Mouse (Mus musculus) lung, embryonic 14.5 days (tissue): ENCODE data around the gene Gm12258. TPM values are rescaled to one million over a fixed set of nuclear protein-coding genes. Genes with fewer than 3 reads are reported as not detected.
"Not testable (repeated sequence)": the region's sequence is repeated elsewhere in the genome, so short reads cannot be mapped to it uniquely, and the experiment has no call there.

Experiments
- ATAC-seq: fragments of 200-750 bp; cut with Nextera tagmentation; 2 replicates; pipeline ENCODE4 v1.8.0; 2017; ENCODE audit warnings: mild to moderate bottlenecking, moderate TSS enrichment, moderate library complexity; ENCODE audit not compliant: insufficient read depth
- DNase-seq: peaks from one replicate; pipeline ENCODE4 v3.0.0-alpha.2; 2015
- H3K27ac ChIP-seq: fragments of 300-500 bp; sonication (generic); 2 replicates; pipeline ENCODE4 v1.5.1; 2014; ENCODE audit warnings: low read depth, mild to moderate bottlenecking, moderate library complexity
- H3K27me3 ChIP-seq: fragments of 300-500 bp; sonication (generic); 2 replicates; pipeline ENCODE4 v1.6.1; 2014; ENCODE audit warnings: low read length, control low read depth; ENCODE audit not compliant: insufficient read depth
- H3K36me3 ChIP-seq: fragments of 300-500 bp; sonication (generic); 2 replicates; pipeline ENCODE4 v1.6.1; 2014; ENCODE audit warnings: control low read depth; ENCODE audit not compliant: insufficient read depth
- H3K4me1 ChIP-seq: fragments of 300-500 bp; sonication (generic); 2 replicates; pipeline ENCODE4 v1.6.1; 2014; ENCODE audit warnings: antibody characterized with exemption, control low read depth; ENCODE audit not compliant: insufficient read depth
- H3K4me2 ChIP-seq: fragments of 300-500 bp; sonication (generic); 2 replicates; pipeline ENCODE4 v1.6.1; 2014; ENCODE audit warnings: mild to moderate bottlenecking
- H3K4me3 ChIP-seq: fragments of 300-500 bp; sonication (generic); 2 replicates; pipeline ENCODE4 v1.5.1; 2014; ENCODE audit warnings: low read depth, low read length
- H3K9ac ChIP-seq: fragments of 300-500 bp; sonication (generic); 2 replicates; pipeline ENCODE4 v1.6.1; 2014
- H3K9me3 ChIP-seq: fragments of 300-500 bp; sonication (generic); 2 replicates; pipeline ENCODE4 v1.6.1; 2016; ENCODE audit warnings: low read depth, low read length, control low read depth
- CTCF ChIP-seq: IDR thresholded peaks from 2 replicates; pipeline ENCODE4 v1.5.1; 2016; ENCODE audit warnings: antibody characterized with exemption, low read depth
- WGBS: fragments of 180-500 bp; shearing (Covaris S2); extraction: QIAGEN DNeasy Blood & Tissue Kit; methylation state at CpG from one replicate; pipeline ENCODE4 v1.1.7; 2014; 5-methylcytosine and 5-hydroxymethylcytosine counted together
- polyA plus RNA-seq: library from polyadenylated mRNA; unstranded; fragments of >200 nt; fragmentation: Nextera tagmentation; extraction: Ambion mirVana; gene quantifications from 2 replicates; pipeline ENCODE4 v1.2.1, GENCODE M21; 2014

The Gm12258 gene
- 7.2 and 9.3 TPM in 2 replicates for polyA plus RNA-seq

GRCm38 (mm10) chr11:58846919-58847461 is at the start of gene Gm12258:
Gene Gm12258, plus strand, starts transcription at chr11:58847158.
- H3K36me3 ChIP-seq, result peaks cover 13% of the 10 kb centered on the region; the same call in 1 of the 2 replicates
- no peaks in the 10 kb centered on the region for H3K9me3 ChIP-seq
- H3K9ac ChIP-seq, result peak within 1 kb of the TSS; percentile 78
- DNase-seq, result peak; percentile 98
- H3K27me3 ChIP-seq, result no peaks in the 10 kb centered on the region
- WGBS, result under 1% methylated on average over 24 of the region's 24 CpGs
- H3K4me1 ChIP-seq, result 0 out of 2 replicates have a peak, but pooled peaks cover 3% of the 10 kb centered on the region
- no peak for TF ChIP-seq CTCF
- H3K4me2 ChIP-seq, result peak within 1 kb of the TSS; percentile 79
- ATAC-seq, result peak; percentile 100
- H3K27ac ChIP-seq, result no peak within 1 kb of the TSS
- peak within 1 kb of the TSS; percentile 63 for H3K4me3 ChIP-seq

GRCm38 (mm10) chr11:58799747-58800146 is 47.2 kb upstream of the Gm12258 start:
- no peaks in the 10 kb centered on the region for H3K9me3 ChIP-seq

DNA sequence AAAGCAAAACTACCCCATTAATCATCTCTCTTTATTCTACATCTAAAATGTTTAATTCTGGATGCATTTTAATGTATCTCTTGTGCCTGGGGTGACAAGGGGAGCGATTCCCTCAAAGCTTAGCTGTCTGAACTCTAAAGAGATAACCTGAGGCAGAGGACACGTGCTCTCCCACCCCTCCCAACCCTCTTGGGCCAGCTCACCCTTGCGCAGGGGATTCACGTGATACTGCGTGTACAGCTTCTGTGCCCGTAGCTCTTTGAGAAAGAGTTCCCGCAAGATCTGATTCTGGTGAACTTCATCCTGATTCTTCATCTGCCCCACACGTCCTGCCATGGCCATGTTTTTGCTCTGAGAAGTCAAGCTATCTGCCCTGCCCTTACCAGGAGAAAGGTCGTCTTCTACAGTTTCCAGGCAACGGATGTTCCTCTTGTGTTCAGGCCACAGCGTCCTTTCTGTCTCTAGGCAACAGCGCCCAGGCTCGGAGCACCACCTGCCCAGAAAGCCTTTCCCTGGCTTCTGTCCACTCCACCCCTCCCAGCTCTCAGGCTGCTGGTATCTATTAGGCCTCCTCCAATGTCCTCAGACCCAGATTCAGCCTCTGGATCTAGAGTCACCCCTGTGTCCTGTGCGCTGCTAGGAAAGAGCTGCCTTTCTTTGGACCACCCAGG is 45.3 kb upstream of the Gm12258 start, which contains the start of gene Fam183b:
TSS of gene Fam183b (minus strand) at position 403 of the 671 bp plus-strand sequence.
- 15% methylated on average over 14 of the region's 14 CpGs for WGBS
- Histone ChIP-seq H3K9ac (no peak within 1 kb of the TSS), H3K4me2 (peak within 1 kb of the TSS; percentile 39), H3K27me3 (no peaks in the 10 kb centered on the region), H3K4me3 (no peak within 1 kb of the TSS), H3K9me3 (no peaks in the 10 kb centered on the region), H3K27ac (no peak within 1 kb of the TSS), H3K4me1 (no peaks in the 10 kb centered on the region), H3K36me3 (no peaks in the 10 kb centered on the region)
- DNase-seq (peak; percentile 37), ATAC-seq (0 out of 2 replicates have a peak, but pooled peaks have one; percentile 21)
- TF ChIP-seq CTCF, result no peak

More at GRCm38 (mm10) chr11:58799747-58800146, 47.2 kb upstream of the Gm12258 start:
- no peak overlapping the region for H3K9ac ChIP-seq
- ATAC-seq, result no peak
- TF ChIP-seq CTCF, result no peak
- DNase-seq, result no peak
- no peaks in the 10 kb centered on the region for H3K36me3 ChIP-seq
- H3K4me1 ChIP-seq, result no peaks in the 10 kb centered on the region
- no peaks in the 10 kb centered on the region for H3K27me3 ChIP-seq
- no peak overlapping the region for H3K4me3 ChIP-seq
- no peak overlapping the region for H3K27ac ChIP-seq
- 66% methylated on average over 5 of the region's 5 CpGs for WGBS
- no peak overlapping the region for H3K4me2 ChIP-seq

- DNase-seq (no peak), ATAC-seq (no peak)
- Histone ChIP-seq H3K9me3 (no peaks in the 10 kb centered on the region), H3K9ac (no peak overlapping the region), H3K27me3 (no peaks in the 10 kb centered on the region), H3K4me3 (no peak overlapping the region), H3K36me3 (no peaks in the 10 kb centered on the region), H3K27ac (no peak overlapping the region), H3K4me2 (no peak overlapping the region), H3K4me1 (no peaks in the 10 kb centered on the region)
- TF ChIP-seq CTCF, result no peak
- 45% methylated on average over 4 of the region's 4 CpGs for WGBS
These were observed 43.1 kb upstream of the Gm12258 start for GRCm38 (mm10) chr11:58803871-58804270.

GRCm38 (mm10) chr11:58804393-58804792 is 42.6 kb upstream of the Gm12258 start:
- H3K4me1 ChIP-seq, result no peaks in the 10 kb centered on the region
- TF ChIP-seq CTCF, result no peak
- no peak overlapping the region for H3K4me3 ChIP-seq
- no peak overlapping the region for H3K27ac ChIP-seq
- H3K9ac ChIP-seq, result no peak overlapping the region
- no peak overlapping the region for H3K4me2 ChIP-seq
- no peaks in the 10 kb centered on the region for H3K27me3 ChIP-seq
- no peaks in the 10 kb centered on the region for H3K36me3 ChIP-seq
- 27% methylated on average over 2 of the region's 2 CpGs for WGBS
- no peaks in the 10 kb centered on the region for H3K9me3 ChIP-seq
- ATAC-seq (no peak), DNase-seq (no peak)

DNA sequence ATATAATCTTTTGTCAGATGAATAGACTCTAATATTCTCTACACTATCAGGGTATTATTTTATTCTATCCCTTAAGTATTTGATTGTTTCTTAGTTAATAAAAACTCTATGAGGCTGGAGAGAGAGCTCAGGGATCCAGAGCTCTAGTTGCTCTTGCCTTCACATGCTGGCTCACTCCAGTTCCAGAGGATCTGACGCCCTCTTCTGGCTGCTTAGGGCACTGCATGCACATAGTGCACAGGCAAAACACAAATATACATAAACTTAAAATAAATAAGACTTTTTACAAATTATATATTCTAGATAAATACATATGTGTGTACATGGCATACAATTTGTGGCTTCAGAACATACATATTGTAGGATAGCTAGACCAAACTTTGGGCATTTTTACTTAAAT is 35.0 kb upstream of the Gm12258 start:
- no peak overlapping the region for H3K9ac ChIP-seq
- no peaks in the 10 kb centered on the region for H3K4me1 ChIP-seq
- H3K27me3 ChIP-seq, result no peaks in the 10 kb centered on the region
- ATAC-seq, result no peak
- no peaks in the 10 kb centered on the region for H3K9me3 ChIP-seq
- no peak overlapping the region for H3K4me2 ChIP-seq
- 6% methylated on average over 1 of the region's 1 CpGs for WGBS
- H3K4me3 ChIP-seq, result no peak overlapping the region
- no peak for DNase-seq
- no peak overlapping the region for H3K27ac ChIP-seq
- no peaks in the 10 kb centered on the region for H3K36me3 ChIP-seq
- peak; percentile 35 for TF ChIP-seq CTCF

GRCm38 (mm10) chr11:58814700-58815099 is 32.3 kb upstream of the Gm12258 start, which contains the start of gene Olfr313:
Gene Olfr313, plus strand, starts transcription at chr11:58815000.
- not testable (repeated sequence) for H3K27me3 ChIP-seq, H3K4me3 ChIP-seq, H3K9me3 ChIP-seq, H3K27ac ChIP-seq, H3K4me1 ChIP-seq, DNase-seq, ATAC-seq, H3K9ac ChIP-seq, H3K4me2 ChIP-seq, H3K36me3 ChIP-seq
- 44% methylated on average over 1 of the region's 1 CpGs for WGBS
